Mouse (Mus musculus) spleen, adult 2 months (tissue): ENCODE results near the gene Heatr6.

Experiments
- CTCF ChIP-seq: fragments of 200-500 bp; IDR thresholded peaks from 2 replicates; pipeline ENCODE4 v1.5.1; 2011; ENCODE audit warnings: mild to moderate bottlenecking, inconsistent platforms; ENCODE audit not compliant: insufficient read depth, insufficient read length, insufficient replicate concordance; ENCODE audit errors: extremely low read depth
- POLR2A ChIP-seq: fragments of 200-500 bp; IDR thresholded peaks from 2 replicates; pipeline ENCODE4 v1.6.1; 2011; ENCODE audit warnings: low read depth, low read length, inconsistent platforms

DNA sequence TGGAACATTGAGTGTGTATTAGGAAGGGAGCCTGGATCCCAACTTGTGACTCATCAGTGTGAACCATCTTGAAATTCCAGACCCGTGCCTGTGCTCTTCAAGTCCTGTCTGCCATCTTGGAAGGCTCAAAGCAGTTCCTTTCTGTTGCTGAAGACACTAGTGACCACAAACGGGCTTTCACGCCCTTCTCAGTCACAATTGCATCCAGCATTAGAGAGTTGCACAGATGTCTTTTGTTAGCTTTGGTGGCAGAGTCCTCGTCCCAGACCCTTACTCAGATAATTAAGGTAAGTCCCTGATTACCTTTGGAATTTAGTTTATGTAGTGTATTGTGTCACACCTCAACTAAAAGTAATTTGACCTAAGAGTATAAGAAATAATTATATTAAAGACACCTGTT lies 15.5 kb downstream of the Heatr6 start:
- TF ChIP-seq CTCF, result no peak
- TF ChIP-seq POLR2A, result no peak
